Mouse (Mus musculus) stomach, postnatal 0 days (tissue): ENCODE measurements around the gene Mrpl17. TPM values are rescaled to one million over a fixed set of nuclear protein-coding genes. Genes with fewer than 3 reads are reported as not detected.

Experiments used
- ATAC-seq: fragments of 200-750 bp; cut with Nextera tagmentation; 2 replicates; pipeline ENCODE4 v1.8.0; 2017; ENCODE audit not compliant: low FRiP score, low TSS enrichment
- DNase-seq: peaks from one replicate; pipeline ENCODE4 v3.0.0-alpha.2; 2016; ENCODE audit warnings: low spot score
- H3K27ac ChIP-seq: fragments of 300-500 bp; sonication (generic); replicated peaks from 2 replicates; pipeline ENCODE4 v1.5.1; 2014; ENCODE audit warnings: mild to moderate bottlenecking, control low read depth
- H3K27me3 ChIP-seq: fragments of 300-500 bp; sonication (generic); 2 replicates; pipeline ENCODE4 v1.6.1; 2014; ENCODE audit warnings: low read length; ENCODE audit not compliant: control insufficient read depth, insufficient read depth
- H3K36me3 ChIP-seq: fragments of 300-500 bp; sonication (generic); 2 replicates; pipeline ENCODE4 v1.6.1; 2014; ENCODE audit warnings: low read length, mixed read lengths; ENCODE audit not compliant: control insufficient read depth, insufficient read depth
- H3K4me1 ChIP-seq: fragments of 300-500 bp; sonication (generic); replicated peaks from 2 replicates; pipeline ENCODE4 v1.6.1; 2014; ENCODE audit warnings: antibody characterized with exemption; ENCODE audit not compliant: control insufficient read depth, insufficient read depth
- H3K4me2 ChIP-seq: fragments of 300-500 bp; sonication (generic); replicated peaks from 2 replicates; pipeline ENCODE4 v1.6.1; 2014; ENCODE audit warnings: low read depth, mild to moderate bottlenecking, control low read depth, moderate library complexity
- H3K4me3 ChIP-seq: fragments of 300-500 bp; sonication (generic); 2 replicates; pipeline ENCODE4 v1.5.1; 2014; ENCODE audit warnings: low read depth, low read length, control low read depth
- H3K9ac ChIP-seq: fragments of 300-500 bp; sonication (generic); 2 replicates; pipeline ENCODE4 v1.6.1; 2014; ENCODE audit warnings: mild to moderate bottlenecking, low read length, control low read depth, mixed read lengths
- H3K9me3 ChIP-seq: fragments of 300-500 bp; sonication (generic); 2 replicates; pipeline ENCODE4 v1.6.1; 2016; ENCODE audit warnings: low read length; ENCODE audit not compliant: control insufficient read depth
- CTCF ChIP-seq: IDR thresholded peaks from 2 replicates; pipeline ENCODE4 v1.5.1; 2016; ENCODE audit warnings: antibody characterized with exemption, low read depth, mild to moderate bottlenecking, moderate library complexity
- EP300 ChIP-seq: optimal IDR thresholded peaks from 2 replicates; pipeline ENCODE3; 2016; ENCODE audit warnings: antibody characterized with exemption
- WGBS: fragments of 180-500 bp; shearing (Covaris S2); extraction: QIAGEN DNeasy Blood & Tissue Kit; methylation state at CpG from one replicate; pipeline ENCODE4 v1.1.7; 2014; 5-methylcytosine and 5-hydroxymethylcytosine counted together
- polyA plus RNA-seq: library from polyadenylated mRNA; unstranded; fragments of >200 nt; fragmentation: Nextera tagmentation; extraction: Ambion mirVana; gene quantifications from 2 replicates; pipeline ENCODE4 v1.2.1, GENCODE M21; 2015

Mrpl17 gene
- polyA plus RNA-seq, 1 experiment from 2014 or later = 359 TPM

DNA sequence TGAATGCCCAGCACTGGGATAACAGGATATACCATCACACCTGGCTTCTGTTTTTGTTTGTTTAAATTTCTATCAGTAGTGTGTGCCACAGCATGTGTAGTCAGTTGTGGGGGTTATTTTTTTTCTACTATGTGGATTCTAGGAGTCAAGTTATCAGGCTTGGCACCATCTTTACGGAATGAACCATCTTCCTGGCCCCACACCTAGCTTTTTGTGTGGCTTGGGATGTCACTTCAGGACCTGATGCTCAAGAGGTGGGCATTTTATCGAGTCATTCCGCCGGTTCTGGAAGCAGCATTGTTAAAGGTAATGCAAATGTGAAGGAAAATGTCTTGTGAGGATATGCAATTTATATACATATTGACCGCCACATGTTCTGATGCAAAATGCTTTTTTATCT is 4.8 kb downstream of the Mrpl17 start:
- Histone ChIP-seq H3K27me3 (no peaks in the 10 kb centered on the region), H3K4me1 (0 out of 2 replicates have a peak, but pooled peaks cover 3% of the 10 kb centered on the region), H3K9ac (no peak overlapping the region), H3K4me2 (no peak overlapping the region), H3K4me3 (no peak overlapping the region), H3K27ac (no peak overlapping the region), H3K9me3 (no peaks in the 10 kb centered on the region), H3K36me3 (no peaks in the 10 kb centered on the region)
- WGBS = 71% methylated on average over 5 of the region's 5 CpGs
- ATAC-seq (no peak), DNase-seq (no peak)
- TF ChIP-seq EP300 = no peak
- TF ChIP-seq CTCF = no peak

DNA sequence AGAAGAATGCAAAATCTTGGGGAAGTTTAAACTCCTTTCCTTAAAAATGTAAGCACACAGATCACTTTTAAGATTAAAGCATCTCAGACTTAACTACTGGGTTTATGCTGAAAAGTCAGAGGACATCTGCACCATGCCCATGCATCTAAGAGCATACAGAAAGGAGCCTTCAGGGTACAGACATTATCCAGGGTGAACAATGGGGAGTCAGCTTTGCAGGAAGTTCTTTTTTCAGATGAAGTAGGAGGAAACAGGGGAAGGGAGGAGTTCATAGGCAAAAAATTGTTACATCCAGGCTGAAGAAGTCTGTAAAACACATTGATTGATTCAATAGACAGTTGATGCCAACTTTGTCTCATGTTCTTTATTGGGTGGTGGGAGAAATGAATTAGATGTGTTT is 7.5 kb downstream of the Mrpl17 start:
- H3K9me3 ChIP-seq = no peaks in the 10 kb centered on the region
- H3K4me3 ChIP-seq = no peak overlapping the region
- no peaks in the 10 kb centered on the region for H3K27me3 ChIP-seq
- no peak overlapping the region for H3K9ac ChIP-seq
- no peaks in the 10 kb centered on the region for H3K4me1 ChIP-seq
- no peak for DNase-seq
- ATAC-seq = no peak
- H3K27ac ChIP-seq = no peak overlapping the region
- H3K36me3 ChIP-seq = no peaks in the 10 kb centered on the region
- H3K4me2 ChIP-seq = no peak overlapping the region
- TF ChIP-seq EP300 (no peak), CTCF (no peak)

DNA sequence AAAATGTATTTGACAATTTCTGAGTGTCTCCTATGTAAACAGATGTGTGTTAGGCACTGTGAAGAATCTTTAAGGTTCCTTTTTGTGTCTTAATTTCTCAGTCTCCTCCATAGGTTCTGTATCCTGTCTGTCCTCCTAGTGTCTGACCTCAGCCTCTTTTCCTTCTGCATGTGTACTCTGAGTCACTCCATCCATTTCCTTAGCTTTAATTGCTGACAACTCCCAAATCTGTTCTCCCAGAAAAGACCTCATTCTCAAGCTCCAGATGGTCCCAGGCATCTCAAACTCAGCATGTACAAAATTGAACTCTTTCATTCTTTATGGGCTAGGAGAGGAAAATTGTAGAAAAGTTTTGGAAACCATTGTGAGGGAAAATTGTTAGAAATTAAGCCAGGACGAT is 8.1 kb downstream of the Mrpl17 start:
- no peaks in the 10 kb centered on the region for H3K27me3 ChIP-seq
- WGBS = 30% methylated on average over 1 of the region's 1 CpGs
- no peak for TF ChIP-seq EP300
- TF ChIP-seq CTCF = no peak
- H3K4me3 ChIP-seq = no peak overlapping the region
- no peak overlapping the region for H3K27ac ChIP-seq
- no peaks in the 10 kb centered on the region for H3K9me3 ChIP-seq
- ATAC-seq (no peak), DNase-seq (no peak)
- H3K36me3 ChIP-seq = no peaks in the 10 kb centered on the region
- no peaks in the 10 kb centered on the region for H3K4me1 ChIP-seq
- no peak overlapping the region for H3K9ac ChIP-seq
- H3K4me2 ChIP-seq = no peak overlapping the region

DNA sequence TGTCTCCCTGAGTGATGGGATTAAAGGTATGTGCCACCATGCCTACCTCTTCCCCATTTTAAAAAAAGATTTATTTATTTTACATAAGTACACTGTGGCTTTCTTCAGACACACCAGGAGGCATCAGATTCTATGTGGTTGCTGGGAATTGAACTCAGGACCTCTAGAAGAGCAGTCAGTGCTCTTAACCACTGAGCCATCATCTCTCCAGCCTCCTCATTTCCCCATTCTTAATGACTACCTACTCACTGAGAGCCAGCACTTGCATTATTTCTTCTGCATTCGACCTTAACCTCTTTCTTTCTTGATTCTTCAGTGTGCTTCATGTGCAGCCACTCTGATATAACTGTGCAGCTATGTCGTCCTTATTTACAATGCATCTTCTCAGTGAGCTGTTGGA is 8.6 kb downstream of the Mrpl17 start:
- Histone ChIP-seq H3K36me3 (no peaks in the 10 kb centered on the region), H3K4me3 (no peak overlapping the region), H3K4me1 (no peaks in the 10 kb centered on the region), H3K9me3 (no peaks in the 10 kb centered on the region), H3K27ac (no peak overlapping the region), H3K9ac (no peak overlapping the region), H3K27me3 (no peaks in the 10 kb centered on the region), H3K4me2 (no peak overlapping the region)
- 32% methylated on average over 2 of the region's 2 CpGs for WGBS
- TF ChIP-seq EP300 (no peak), CTCF (no peak)
- ATAC-seq (no peak), DNase-seq (no peak)

DNA sequence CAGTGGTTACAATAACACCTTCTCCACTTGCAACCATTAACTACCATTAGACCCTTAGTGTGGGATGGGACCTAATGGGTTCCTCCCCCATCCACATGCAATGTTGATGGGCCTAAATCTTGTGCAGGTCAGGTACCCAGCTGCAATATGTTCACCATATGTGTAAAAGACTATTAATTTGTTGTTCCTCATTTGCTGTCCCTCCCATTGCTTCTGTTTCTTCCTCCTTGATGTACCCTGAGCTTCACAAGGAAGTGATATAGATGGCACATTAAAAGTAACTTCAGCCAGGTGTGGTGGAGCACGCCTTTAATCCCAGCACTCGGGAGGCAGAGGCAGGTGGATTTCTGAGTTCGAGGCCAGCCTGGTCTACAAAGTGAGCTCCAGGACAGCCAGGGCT is 13.9 kb downstream of the Mrpl17 start:
- Histone ChIP-seq H3K4me2 (no peak overlapping the region), H3K9ac (no peak overlapping the region), H3K4me1 (no peaks in the 10 kb centered on the region), H3K4me3 (no peak overlapping the region), H3K36me3 (no peaks in the 10 kb centered on the region), H3K9me3 (no peaks in the 10 kb centered on the region), H3K27ac (no peak overlapping the region), H3K27me3 (no peaks in the 10 kb centered on the region)
- TF ChIP-seq CTCF (no peak), EP300 (no peak)
- ATAC-seq (no peak), DNase-seq (no peak)
- 86% methylated on average over 2 of the region's 3 CpGs for WGBS

DNA sequence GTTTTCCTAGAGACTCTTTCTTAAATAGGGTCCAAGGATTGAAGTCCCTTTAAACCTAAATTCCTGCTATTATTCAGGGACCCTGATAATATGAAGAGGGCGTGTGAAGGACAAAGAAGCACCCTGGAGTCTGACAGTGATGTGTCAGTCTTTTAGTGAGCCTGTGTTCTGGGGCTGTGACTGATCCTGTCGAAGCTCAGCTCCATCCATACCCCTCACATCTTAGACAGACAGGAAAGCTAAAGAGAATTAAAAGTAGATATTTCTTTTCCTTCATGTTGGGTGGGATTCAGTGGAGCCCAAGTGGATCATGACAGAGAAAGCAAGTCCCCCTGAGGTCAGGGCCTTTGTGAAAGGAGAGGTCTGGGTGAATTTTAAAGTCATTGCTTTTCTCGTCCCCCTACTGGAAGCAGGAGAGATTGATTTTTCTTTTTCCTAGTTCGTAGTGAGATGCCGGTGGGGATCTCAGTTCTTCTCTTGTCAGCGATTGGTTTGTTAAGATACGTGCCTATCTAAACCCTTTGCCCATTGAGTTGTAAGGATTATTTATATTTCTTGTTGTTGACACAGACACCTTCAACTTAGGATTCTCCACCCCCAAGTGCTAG is 15.0 kb downstream of the Mrpl17 start:
- 33% methylated on average over 7 of the region's 7 CpGs for WGBS
- no peak for ATAC-seq
- no peak overlapping the region for H3K27ac ChIP-seq

More for the DNA sequence above, 15.0 kb downstream of the Mrpl17 start:
- Histone ChIP-seq H3K4me3 (no peak overlapping the region), H3K36me3 (no peaks in the 10 kb centered on the region), H3K9ac (no peak overlapping the region), H3K9me3 (no peaks in the 10 kb centered on the region), H3K4me1 (no peaks in the 10 kb centered on the region), H3K4me2 (no peak overlapping the region), H3K27me3 (no peaks in the 10 kb centered on the region)
- DNase-seq = no peak
- TF ChIP-seq EP300 (no peak), CTCF (peak; percentile 59)
